Mouse (Mus musculus) spleen, postnatal 4 days (tissue): ENCODE measurements at regions not wholly inside any gene's neighbourhood (a gene's known extent, or its start where the extent isn't known, plus 50 kb on each side); places are given as distances from the start of the nearest gene placed in this dataset.

ENCODE experiments used
- DNase-seq, 2 experiments: peaks; one replicate each; pipeline ENCODE4 v3.0.0; 2022; ENCODE audit warnings: low spot score in 2 of 2

- DNase-seq = peak in 1 of 2 experiments; percentile 40
Measured at GRCm38 (mm10) chr1:136680173-136680572, 55.5 kb downstream of the Zfp281 start.

- peak in 1 of 2 experiments; percentile 50 for DNase-seq
Measured at GRCm38 (mm10) chr1:136682311-136682710, 57.6 kb downstream of the Zfp281 start.

- peak in 1 of 2 experiments; percentile 61 for DNase-seq
Measured at GRCm38 (mm10) chr1:136683061-136683531, 58.4 kb downstream of the Zfp281 start.

- peak in 1 of 2 experiments; percentile 57 for DNase-seq
Measured at GRCm38 (mm10) chr1:136683561-136684131, 58.9 kb downstream of the Zfp281 start.

- peak in 1 of 2 experiments; percentile 40 for DNase-seq
Measured at GRCm38 (mm10) chr1:136684481-136684880, 59.8 kb downstream of the Zfp281 start.

GRCm38 (mm10) chr1:136685191-136686060 lies 60.7 kb downstream of the Zfp281 start:
- DNase-seq = peak in 1 of 2 experiments; percentile 60

- DNase-seq = peak in 1 of 2 experiments; percentile 55
Measured at GRCm38 (mm10) chr1:136686467-136686866, 61.8 kb downstream of the Zfp281 start.

- DNase-seq = peak in 1 of 2 experiments; percentile 34
Measured at GRCm38 (mm10) chr1:136690068-136690467, 65.4 kb downstream of the Zfp281 start.

- DNase-seq = no peak
Measured at GRCm38 (mm10) chr1:136693421-136693820, 68.7 kb downstream of the Zfp281 start.

GRCm38 (mm10) chr1:136694983-136695382 lies 70.3 kb downstream of the Zfp281 start:
- peak in 1 of 2 experiments; percentile 46 for DNase-seq

GRCm38 (mm10) chr1:136696077-136696641 lies 71.5 kb downstream of the Zfp281 start:
- DNase-seq = peak in 1 of 2 experiments; percentile 55

GRCm38 (mm10) chr1:136698454-136699152 lies 73.9 kb downstream of the Zfp281 start:
- DNase-seq = peak in 1 of 2 experiments; percentile 45

GRCm38 (mm10) chr1:136699153-136699524 lies 74.4 kb downstream of the Zfp281 start:
- no peak for DNase-seq

- DNase-seq = no peak
Measured at GRCm38 (mm10) chr1:136699571-136699970, 74.9 kb downstream of the Zfp281 start.

- no peak for DNase-seq
Measured at GRCm38 (mm10) chr1:136704139-136704538, 79.4 kb downstream of the Zfp281 start.

- no peak for DNase-seq
Measured at GRCm38 (mm10) chr1:136706509-136706908, 81.8 kb downstream of the Zfp281 start.

GRCm38 (mm10) chr1:136707394-136707793 lies 82.7 kb downstream of the Zfp281 start:
- DNase-seq = peak in 1 of 2 experiments; percentile 45

- no peak for DNase-seq
Measured at GRCm38 (mm10) chr1:136707866-136708265, 83.2 kb downstream of the Zfp281 start.

- DNase-seq = no peak
Measured at GRCm38 (mm10) chr1:136710196-136710595, 85.5 kb downstream of the Zfp281 start.

- DNase-seq = no peak
Measured at GRCm38 (mm10) chr1:136711243-136711642, 86.5 kb downstream of the Zfp281 start.

GRCm38 (mm10) chr1:136714077-136714476 lies 89.4 kb downstream of the Zfp281 start:
- no peak for DNase-seq

GRCm38 (mm10) chr1:136714987-136715386 lies 90.3 kb downstream of the Zfp281 start:
- DNase-seq = no peak
